Mouse (Mus musculus) liver, embryonic 16.5 days (tissue): ENCODE measurements around the gene Kif24. TPM values are rescaled to one million over a fixed set of nuclear protein-coding genes. Genes with fewer than 3 reads are reported as not detected.

Experiments used
- ATAC-seq: fragments of 200-750 bp; cut with Nextera tagmentation; 2 replicates; pipeline ENCODE4 v1.8.0; 2017; ENCODE audit warnings: low read depth, mild to moderate bottlenecking, moderate number of reproducible peaks, moderate library complexity
- H3K27ac ChIP-seq: fragments of 300-500 bp; sonication (generic); 2 replicates; pipeline ENCODE4 v1.5.1; 2014; ENCODE audit warnings: mild to moderate bottlenecking, low read length
- H3K27me3 ChIP-seq: fragments of 300-500 bp; sonication (generic); 2 replicates; pipeline ENCODE4 v1.6.1; 2014; ENCODE audit warnings: low read depth, low read length, mixed read lengths; ENCODE audit not compliant: control insufficient read depth, insufficient read depth
- H3K36me3 ChIP-seq: fragments of 300-500 bp; sonication (generic); 2 replicates; pipeline ENCODE4 v1.6.1; 2014; ENCODE audit warnings: mild to moderate bottlenecking; ENCODE audit not compliant: control insufficient read depth, insufficient read depth
- H3K4me1 ChIP-seq: fragments of 300-500 bp; sonication (generic); 2 replicates; pipeline ENCODE4 v1.6.1; 2014; ENCODE audit warnings: low read depth, low read length, mixed read lengths; ENCODE audit not compliant: control insufficient read depth
- H3K4me2 ChIP-seq: fragments of 300-500 bp; sonication (generic); 2 replicates; pipeline ENCODE4 v1.6.1; 2014; ENCODE audit warnings: low read depth, low read length, mixed read lengths
- H3K4me3 ChIP-seq: fragments of 300-500 bp; sonication (generic); 2 replicates; pipeline ENCODE4 v1.5.1; 2014; ENCODE audit warnings: low read depth, mild to moderate bottlenecking, low read length
- H3K9ac ChIP-seq: fragments of 300-500 bp; sonication (generic); 2 replicates; pipeline ENCODE4 v1.6.1; 2014; ENCODE audit warnings: low read depth, low read length
- H3K9me3 ChIP-seq: fragments of 300-500 bp; sonication (generic); replicated peaks from 2 replicates; pipeline ENCODE4 v1.6.1; 2016; ENCODE audit warnings: low read length; ENCODE audit not compliant: control insufficient read depth
- WGBS: fragments of 180-500 bp; shearing (Covaris S2); extraction: QIAGEN DNeasy Blood & Tissue Kit; methylation state at CpG from one replicate; pipeline ENCODE4 v1.1.7; 2014; ENCODE audit not compliant: insufficient replicate concordance; 5-methylcytosine and 5-hydroxymethylcytosine counted together
- polyA plus RNA-seq: library from polyadenylated mRNA; unstranded; fragments of >200 nt; fragmentation: Nextera tagmentation; extraction: Ambion mirVana; gene quantifications from 2 replicates; pipeline ENCODE4 v1.2.1, GENCODE M21; 2015

Kif24 gene
- polyA plus RNA-seq, 1 experiment from 2014 or later: 4.9 TPM

DNA sequence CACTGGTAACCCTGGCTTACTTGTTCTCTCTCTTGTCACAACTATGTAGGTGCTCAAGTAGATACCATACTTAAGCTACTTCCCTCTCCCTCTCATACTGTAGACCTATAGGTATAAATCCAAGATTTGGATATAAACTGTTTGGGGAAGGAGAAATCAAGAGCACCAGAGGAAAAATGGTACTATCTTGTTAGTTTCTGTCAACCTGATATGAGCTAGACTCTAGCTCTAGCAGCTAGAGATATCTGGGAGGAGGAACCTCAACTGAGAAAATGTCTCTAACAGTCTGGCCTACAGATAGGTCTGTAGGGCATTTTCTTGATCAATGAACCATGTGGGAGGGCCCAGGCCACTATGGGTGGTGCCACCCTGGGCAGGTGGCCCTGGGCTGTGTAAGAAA is 63.5 kb downstream of the Kif24 start:
- Histone ChIP-seq H3K4me3 (no peak overlapping the region), H3K4me2 (no peak overlapping the region), H3K9ac (no peak overlapping the region), H3K4me1 (no peaks in the 10 kb centered on the region), H3K27me3 (no peaks in the 10 kb centered on the region), H3K36me3 (no peaks in the 10 kb centered on the region; the same call in none of the 2 replicates), H3K27ac (no peak overlapping the region), H3K9me3 (no peaks in the 10 kb centered on the region)
- no peak for ATAC-seq

DNA sequence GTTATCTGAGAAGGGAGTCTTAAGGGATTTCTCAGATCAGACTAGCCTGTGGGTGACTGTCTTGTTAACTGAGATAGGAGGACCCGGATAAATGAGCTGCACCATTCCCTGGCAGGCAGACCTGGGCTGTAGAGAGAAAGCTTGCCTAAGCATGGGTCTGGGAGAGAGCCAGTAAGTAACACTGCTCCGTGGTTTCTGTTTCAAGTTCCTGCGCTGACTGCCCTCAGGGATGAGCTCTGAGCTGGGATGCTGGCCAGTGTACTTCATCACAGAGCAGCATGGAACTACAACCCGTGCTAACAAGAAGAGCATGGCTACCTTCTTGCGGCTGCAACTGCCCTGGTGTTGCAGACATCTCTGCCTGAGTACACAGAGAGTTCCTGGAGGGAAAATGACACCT is 64.8 kb downstream of the Kif24 start:
- H3K4me2 ChIP-seq: no peak overlapping the region
- H3K4me1 ChIP-seq: no peaks in the 10 kb centered on the region
- no peak overlapping the region for H3K4me3 ChIP-seq
- no peaks in the 10 kb centered on the region for H3K9me3 ChIP-seq
- H3K36me3 ChIP-seq: peaks cover 3% of the 10 kb centered on the region
- no peak for ATAC-seq
- H3K9ac ChIP-seq: no peak overlapping the region
- H3K27ac ChIP-seq: no peak overlapping the region
- 85% methylated on average over 5 of the region's 5 CpGs for WGBS
- H3K27me3 ChIP-seq: no peaks in the 10 kb centered on the region

DNA sequence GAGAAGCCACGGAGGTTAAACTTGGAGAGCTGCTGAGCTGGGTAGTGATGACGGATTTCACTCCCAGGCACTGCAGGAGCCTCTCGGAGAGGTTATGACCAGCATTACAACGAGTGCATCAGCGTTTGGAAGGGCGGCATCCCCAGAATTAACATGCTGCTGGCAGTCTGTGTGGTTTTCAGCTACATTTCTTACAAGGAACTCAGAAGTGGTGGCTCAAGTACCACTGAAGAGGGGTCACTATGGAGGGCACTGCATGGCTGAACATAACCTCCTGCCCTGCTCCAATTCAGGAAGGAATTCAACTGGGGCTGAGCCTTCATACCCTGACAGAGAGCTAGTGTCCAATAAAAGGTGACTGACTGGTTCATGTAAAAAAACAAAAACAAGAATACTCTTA is 66.3 kb downstream of the Kif24 start:
- Histone ChIP-seq H3K4me3 (no peak overlapping the region), H3K36me3 (peaks cover 16% of the 10 kb centered on the region), H3K27me3 (no peaks in the 10 kb centered on the region), H3K4me1 (no peaks in the 10 kb centered on the region), H3K9me3 (no peaks in the 10 kb centered on the region), H3K9ac (no peak overlapping the region), H3K27ac (no peak overlapping the region), H3K4me2 (no peak overlapping the region)
- ATAC-seq: no peak
- 85% methylated on average over 6 of the region's 6 CpGs for WGBS

DNA sequence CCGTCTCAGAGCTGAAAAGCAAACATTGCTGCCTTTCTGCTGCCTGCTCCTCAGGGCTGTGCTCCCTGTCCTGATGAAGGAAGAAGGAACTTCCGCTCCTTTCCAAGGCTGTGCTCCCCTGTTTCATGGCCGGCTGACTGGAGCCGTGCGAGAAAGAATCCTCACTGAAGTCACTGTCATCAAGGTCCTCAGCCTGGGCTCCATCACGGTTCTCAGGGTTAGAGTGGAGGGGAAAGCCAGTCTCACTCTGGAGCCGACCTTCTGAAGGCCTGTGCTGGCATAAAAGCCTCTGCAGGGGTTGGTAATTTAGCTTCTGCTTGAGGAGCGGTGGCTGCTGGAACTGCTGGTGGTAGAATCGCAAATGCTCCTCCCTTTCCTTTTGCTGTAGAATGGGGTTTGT is 70.0 kb downstream of the Kif24 start:
- no peaks in the 10 kb centered on the region for H3K9me3 ChIP-seq
- WGBS: 87% methylated on average over 9 of the region's 9 CpGs
- no peak for ATAC-seq
- no peak overlapping the region for H3K4me2 ChIP-seq
- H3K9ac ChIP-seq: no peak overlapping the region
- no peak overlapping the region for H3K4me3 ChIP-seq
- H3K36me3 ChIP-seq: peaks cover 44% of the 10 kb centered on the region
- no peaks in the 10 kb centered on the region for H3K4me1 ChIP-seq
- H3K27me3 ChIP-seq: no peaks in the 10 kb centered on the region
- H3K27ac ChIP-seq: no peak overlapping the region

DNA sequence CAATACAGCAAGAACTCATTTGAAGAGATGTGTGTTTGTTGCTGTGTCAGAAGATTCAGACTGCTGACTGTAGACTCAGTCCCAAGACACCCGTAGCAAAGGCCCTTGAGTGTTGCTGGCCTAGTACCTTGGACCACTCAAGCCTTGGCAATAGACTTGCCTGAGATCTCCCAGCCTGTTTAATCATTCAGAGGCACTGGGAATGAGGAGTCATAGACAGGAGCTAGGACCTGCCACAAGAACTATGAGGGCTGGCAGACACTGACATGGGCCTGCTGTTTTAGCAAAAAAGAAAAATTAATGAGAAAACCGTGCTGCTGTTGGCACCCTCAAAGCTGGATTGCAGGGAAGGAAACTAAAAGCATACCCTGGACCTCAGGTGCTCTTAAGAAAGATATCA is 73.7 kb downstream of the Kif24 start:
- H3K4me1 ChIP-seq: peaks cover 31% of the 10 kb centered on the region
- no peaks in the 10 kb centered on the region for H3K27me3 ChIP-seq
- H3K9me3 ChIP-seq: no peaks in the 10 kb centered on the region
- ATAC-seq: no peak
- H3K4me2 ChIP-seq: no peak overlapping the region
- 85% methylated on average over 2 of the region's 2 CpGs for WGBS
- H3K36me3 ChIP-seq: peaks cover 53% of the 10 kb centered on the region
- no peak overlapping the region for H3K4me3 ChIP-seq
- no peak overlapping the region for H3K27ac ChIP-seq
- no peak overlapping the region for H3K9ac ChIP-seq

DNA sequence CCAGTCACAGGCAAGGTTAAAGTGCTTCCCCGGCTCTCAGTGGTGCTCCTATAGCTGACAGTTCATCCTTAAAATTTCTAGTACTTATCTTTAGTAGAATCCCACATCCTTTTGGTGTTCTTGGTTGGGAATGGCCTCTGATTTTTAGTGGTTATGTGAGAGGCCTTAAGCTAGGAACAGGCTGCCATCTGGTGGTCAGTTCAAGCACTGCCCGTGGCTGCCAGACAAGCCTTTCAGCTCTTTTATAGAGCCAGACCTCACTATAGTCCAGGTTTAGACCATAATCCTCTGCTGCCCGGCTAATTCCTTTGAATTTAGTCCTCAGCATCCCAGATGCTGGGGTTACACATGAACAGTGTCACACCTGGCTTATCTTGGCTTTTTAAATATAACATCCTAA is 74.6 kb downstream of the Kif24 start:
- Histone ChIP-seq H3K4me3 (0 out of 2 replicates have a peak overlapping the region, but pooled peaks have one; percentile 47), H3K9me3 (no peaks in the 10 kb centered on the region), H3K27ac (no peak overlapping the region; the same call in 1 of the 2 replicates), H3K4me2 (0 out of 2 replicates have a peak overlapping the region, but pooled peaks have one; percentile 10), H3K27me3 (no peaks in the 10 kb centered on the region), H3K9ac (no peak overlapping the region), H3K4me1 (peaks cover 33% of the 10 kb centered on the region), H3K36me3 (peaks cover 50% of the 10 kb centered on the region)
- no peak for ATAC-seq
- WGBS: 26% methylated on average over 3 of the region's 3 CpGs

DNA sequence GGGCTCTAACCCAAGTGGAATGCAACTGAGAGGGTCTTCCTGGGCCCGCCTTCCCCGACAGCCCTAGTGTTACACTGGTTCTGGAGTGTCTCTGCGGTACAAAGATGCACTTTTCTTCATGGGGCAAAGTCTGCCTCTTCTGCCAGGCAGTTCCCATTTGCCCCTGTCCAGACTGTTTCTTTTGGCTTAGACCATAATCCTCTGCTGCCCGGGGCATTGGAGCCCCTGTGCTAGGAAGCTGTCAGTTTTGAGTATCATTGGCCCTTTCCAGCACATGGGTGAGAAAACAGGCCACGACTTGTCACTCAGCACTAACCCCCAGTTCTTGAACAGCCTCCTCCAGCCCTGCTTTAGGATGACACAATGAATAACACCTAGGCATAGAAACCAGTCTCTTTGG is 75.4 kb downstream of the Kif24 start:
- Histone ChIP-seq H3K4me2 (peak overlapping the region; percentile 59), H3K36me3 (peaks cover 45% of the 10 kb centered on the region)
- ATAC-seq: no peak

DNA sequence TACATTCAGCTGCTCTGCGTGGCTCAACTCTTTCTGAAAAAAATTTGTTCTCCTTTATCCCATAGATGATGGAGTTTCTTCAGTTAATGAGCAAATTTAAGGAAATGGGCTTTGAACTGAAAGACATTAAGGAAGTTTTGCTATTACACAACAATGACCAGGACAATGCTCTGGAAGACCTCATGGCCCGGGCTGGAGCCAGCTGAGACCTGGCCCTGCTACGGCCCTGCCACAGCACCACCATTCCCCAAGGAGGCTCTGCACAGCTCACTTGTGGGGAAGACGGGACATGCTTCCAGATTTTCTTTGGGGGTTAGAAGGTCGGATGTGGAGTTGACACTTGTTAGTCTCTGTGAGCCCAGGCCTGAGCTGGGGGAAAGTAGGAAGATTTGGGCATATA is 76.1 kb downstream of the Kif24 start:
- peaks cover 40% of the 10 kb centered on the region for H3K36me3 ChIP-seq

More for the DNA sequence above, 75.4 kb downstream of the Kif24 start:
- Histone ChIP-seq H3K9ac (peak overlapping the region; percentile 53), H3K4me1 (peaks cover 33% of the 10 kb centered on the region), H3K27me3 (no peaks in the 10 kb centered on the region), H3K27ac (peak overlapping the region; percentile 93), H3K4me3 (peak overlapping the region; percentile 47), H3K9me3 (no peaks in the 10 kb centered on the region)
- 84% methylated on average over 5 of the region's 5 CpGs for WGBS

DNA sequence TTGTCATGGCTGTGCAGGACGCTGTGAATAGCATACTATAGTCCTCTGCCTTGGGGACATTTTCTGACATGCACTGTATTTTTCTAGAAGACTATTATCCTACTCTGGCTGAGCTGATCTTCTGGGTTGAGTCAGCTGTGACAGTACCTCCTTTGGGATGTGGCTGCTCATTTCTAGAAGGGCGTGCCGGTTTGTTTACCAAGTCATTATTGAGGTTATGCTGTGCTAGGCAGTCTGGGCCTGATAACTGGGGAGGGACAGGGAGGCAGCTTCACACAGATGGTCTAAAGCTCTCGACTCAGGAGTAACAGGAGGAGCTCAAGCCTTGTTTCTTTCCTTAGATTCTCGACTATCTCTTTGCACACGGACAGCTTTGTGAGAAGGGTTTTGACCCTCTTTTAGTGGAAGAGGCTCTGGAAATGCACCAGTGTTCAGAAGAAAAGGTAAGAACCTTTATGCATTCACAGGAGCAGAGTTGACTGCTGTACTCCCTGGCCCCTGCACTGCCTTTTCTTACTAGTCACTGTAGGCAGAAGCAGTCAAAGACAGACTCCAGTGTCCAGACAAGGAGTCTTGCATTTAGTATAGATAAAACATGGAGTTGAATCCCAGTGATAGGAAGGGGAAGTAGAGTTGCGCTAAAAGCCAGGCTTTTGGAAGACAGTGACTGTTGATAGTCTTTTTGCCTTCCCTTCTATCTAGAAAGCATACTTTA is 76.8 kb downstream of the Kif24 start:
- Histone ChIP-seq H3K36me3 (peaks cover 40% of the 10 kb centered on the region), H3K4me3 (peak overlapping the region; percentile 47), H3K4me1 (peaks cover 33% of the 10 kb centered on the region), H3K27me3 (no peaks in the 10 kb centered on the region), H3K9me3 (no peaks in the 10 kb centered on the region), H3K27ac (peak overlapping the region; percentile 93), H3K4me2 (peak overlapping the region; percentile 59), H3K9ac (peak overlapping the region; percentile 65)
- WGBS: 41% methylated on average over 7 of the region's 7 CpGs
- peak; percentile 98 for ATAC-seq

More for the DNA sequence above, 76.1 kb downstream of the Kif24 start:
- peak overlapping the region; percentile 59 for H3K4me2 ChIP-seq
- 83% methylated on average over 5 of the region's 5 CpGs for WGBS
- H3K27me3 ChIP-seq: no peaks in the 10 kb centered on the region
- H3K27ac ChIP-seq: peak overlapping the region; percentile 93
- H3K9ac ChIP-seq: peak overlapping the region; percentile 53
- no peak for ATAC-seq
- H3K9me3 ChIP-seq: no peaks in the 10 kb centered on the region
- H3K4me3 ChIP-seq: peak overlapping the region; percentile 47
- H3K4me1 ChIP-seq: peaks cover 33% of the 10 kb centered on the region
